Mouse (Mus musculus): ENCODE results near the gene A630023A22Rik.

DNA sequence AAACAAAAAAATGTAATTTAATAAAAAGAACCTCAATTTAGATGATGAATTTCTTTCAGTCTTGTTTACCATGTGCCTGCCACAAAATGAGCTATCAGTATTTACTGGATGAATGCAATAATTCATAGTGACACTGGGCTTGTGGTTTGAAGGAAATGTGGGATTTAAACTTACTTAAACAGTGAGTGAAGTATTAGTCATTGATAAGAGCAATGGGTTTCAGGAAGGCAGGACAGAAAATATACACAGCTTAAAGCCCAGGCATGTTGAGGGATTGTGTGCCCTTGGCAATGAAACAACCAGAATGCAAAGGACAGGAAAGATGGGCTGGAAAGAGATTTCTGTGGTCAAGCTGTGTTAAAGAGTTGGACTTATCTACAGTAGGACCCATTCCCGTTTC is 39.8 kb upstream of the A630023A22Rik start:
- TF ChIP-seq CTCF (IDR thresholded peaks at IDR 0.05; ENCODE audit: extremely low read depth, insufficient read depth, insufficient read length, insufficient replicate concordance), result no peak
- TF ChIP-seq POLR2A (IDR thresholded peaks at IDR 0.05; ENCODE audit: low read depth, low read length), result no peak
